Mouse (Mus musculus): ENCODE data around the gene Camta1. TPM values are rescaled to one million over a fixed set of nuclear protein-coding genes. Genes with fewer than 3 reads are reported as not detected.

The Camta1 gene
- polyA plus RNA-seq, 1 experiment = 26.3 TPM

DNA sequence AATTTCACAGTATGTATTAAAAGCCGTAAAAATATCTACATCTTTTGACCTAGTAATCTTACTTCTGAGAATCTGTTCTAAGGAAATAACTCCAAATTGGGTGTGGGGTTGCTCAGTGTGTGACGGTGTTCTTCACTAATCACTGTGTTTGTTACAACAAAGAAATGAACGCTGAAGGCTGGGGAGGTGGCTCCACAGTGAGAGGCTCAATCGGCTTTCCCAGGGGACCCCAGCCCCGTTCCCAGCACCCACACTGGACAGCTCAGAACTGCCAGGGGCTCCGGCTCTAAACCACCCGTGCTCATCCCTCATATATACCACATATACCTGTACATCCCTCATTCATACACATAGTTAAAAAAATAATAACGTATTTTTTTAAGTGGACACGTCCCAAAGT is 1.8 kb upstream of the Camta1 start:
- H3K27ac ChIP-seq (ENCODE audit: insufficient read depth, low read depth, low read length) = no peak overlapping the region
- H3K4me3 ChIP-seq (ENCODE audit: insufficient read depth, low read length) = peak overlapping the region; percentile 74; the same call in 1 of the 2 replicates
- TF ChIP-seq CTCF (IDR thresholded peaks at IDR 0.05; ENCODE audit: low read depth, low read length) (no peak), POLR2A (IDR thresholded peaks at IDR 0.05; ENCODE audit: borderline replicate concordance, low read depth, low read length) (no peak)
- peaks cover 19% of the 10 kb centered on the region for H3K4me1 ChIP-seq (ENCODE audit: control insufficient read depth, insufficient read depth, low read length)

DNA sequence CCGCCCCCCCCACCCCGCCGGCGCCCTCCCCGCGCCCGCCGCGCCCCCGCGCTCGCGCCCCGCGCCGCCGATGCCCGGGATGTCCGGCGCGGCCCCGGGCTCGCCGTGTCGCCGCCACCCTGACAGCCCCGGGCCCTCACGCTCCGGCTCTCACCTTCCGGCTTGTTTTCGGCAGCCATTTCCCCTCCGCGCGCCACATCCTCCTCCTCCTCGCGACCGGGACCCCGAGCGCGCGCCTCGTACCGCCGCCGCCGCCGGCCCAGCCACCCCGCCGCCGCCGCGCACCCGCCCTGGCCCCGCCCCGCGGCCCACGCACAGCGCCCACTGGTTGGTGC is 238 bp downstream of the Camta1 start:
- Histone ChIP-seq H3K4me3 (ENCODE audit: insufficient read depth, low read length) (peak overlapping the region; percentile 80), H3K4me1 (ENCODE audit: control insufficient read depth, insufficient read depth, low read length) (peaks cover 23% of the 10 kb centered on the region), H3K27ac (ENCODE audit: insufficient read depth, low read depth, low read length) (no peak overlapping the region)
- TF ChIP-seq POLR2A (IDR thresholded peaks at IDR 0.05; ENCODE audit: borderline replicate concordance, low read depth, low read length) (no peak), CTCF (IDR thresholded peaks at IDR 0.05; ENCODE audit: low read depth, low read length) (no peak)

DNA sequence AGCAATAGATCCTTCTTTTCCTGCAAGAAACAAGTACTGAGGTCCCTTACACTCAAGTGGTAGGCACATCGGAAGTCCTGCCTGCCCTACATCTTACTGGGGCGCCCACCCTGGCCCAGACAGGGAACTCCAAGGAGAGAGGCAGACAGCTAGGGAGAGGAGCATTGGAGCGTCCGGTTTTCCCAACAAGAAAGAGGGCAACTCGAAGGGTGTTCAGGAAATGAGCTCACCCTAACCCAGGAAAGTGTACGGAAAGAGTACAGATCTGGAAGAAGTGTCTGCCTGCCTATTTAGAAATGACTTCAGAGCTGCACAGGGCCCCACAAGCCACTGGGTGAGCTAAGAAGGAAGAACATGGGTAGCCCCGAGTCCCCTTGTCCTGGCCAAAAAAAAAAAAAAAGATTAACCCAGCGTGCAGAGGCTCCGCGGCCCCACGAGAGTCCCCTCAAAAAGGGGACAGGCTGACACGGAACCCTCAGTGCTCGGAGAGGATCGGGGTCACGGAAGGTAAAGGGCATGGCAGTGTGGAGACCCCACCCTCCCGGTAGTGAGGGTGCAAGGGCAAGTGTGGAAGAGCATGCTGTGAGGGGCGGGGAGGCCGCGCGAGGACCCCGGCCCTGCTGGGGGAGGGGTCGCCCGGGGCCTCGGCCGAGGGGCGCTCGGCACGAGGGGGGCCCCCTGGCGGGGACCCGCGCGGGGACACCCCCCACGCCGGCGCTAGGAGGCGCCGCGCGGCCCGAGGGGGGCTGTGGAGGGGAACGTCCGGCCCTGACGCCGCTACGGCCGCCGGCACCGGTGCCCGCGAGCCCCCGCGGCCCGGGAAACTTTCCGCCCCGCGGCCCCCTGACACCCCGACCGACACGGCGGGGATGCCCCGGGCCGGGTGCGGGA is 990 bp downstream of the Camta1 start:
- H3K4me1 ChIP-seq (ENCODE audit: control insufficient read depth, insufficient read depth, low read length) = peaks cover 23% of the 10 kb centered on the region
- H3K4me3 ChIP-seq (ENCODE audit: insufficient read depth, low read length) = peak overlapping the region; percentile 84
- H3K27ac ChIP-seq (ENCODE audit: insufficient read depth, low read depth, low read length) = peak overlapping the region; percentile 69

DNA sequence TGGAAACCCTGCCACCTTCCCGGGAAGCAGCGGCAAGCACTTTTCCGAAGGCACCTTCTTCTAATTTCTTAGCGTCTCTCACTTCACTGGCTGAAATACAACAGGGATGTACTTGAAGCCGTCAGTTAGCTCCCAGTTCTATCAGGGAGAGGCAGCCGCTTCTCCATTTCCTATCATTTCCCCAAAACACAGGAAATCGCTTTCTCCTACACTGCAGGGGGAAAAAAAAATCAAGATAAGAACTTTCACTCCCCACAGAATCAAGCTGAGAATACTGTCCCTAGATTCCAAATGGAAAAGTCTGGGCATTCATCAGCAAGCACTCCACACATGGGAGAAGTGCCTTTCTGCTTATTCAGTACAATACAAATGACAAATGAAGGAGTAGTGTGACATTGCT is 2.4 kb downstream of the Camta1 start:
- peak overlapping the region; percentile 26; the same call in 1 of the 2 replicates for H3K27ac ChIP-seq (ENCODE audit: insufficient read depth, low read depth, low read length)
- H3K4me3 ChIP-seq (ENCODE audit: insufficient read depth, low read length) = peak overlapping the region; percentile 26
- TF ChIP-seq CTCF (IDR thresholded peaks at IDR 0.05; ENCODE audit: low read depth, low read length) (no peak), POLR2A (IDR thresholded peaks at IDR 0.05; ENCODE audit: borderline replicate concordance, low read depth, low read length) (no peak)
- H3K4me1 ChIP-seq (ENCODE audit: control insufficient read depth, insufficient read depth, low read length) = peaks cover 23% of the 10 kb centered on the region

More for the DNA sequence above, 990 bp downstream of the Camta1 start:
- TF ChIP-seq POLR2A (IDR thresholded peaks at IDR 0.05; ENCODE audit: borderline replicate concordance, low read depth, low read length) = no peak
- TF ChIP-seq CTCF (IDR thresholded peaks at IDR 0.05; ENCODE audit: low read depth, low read length) = peak; percentile 31; the same call in 1 of the 2 replicates

DNA sequence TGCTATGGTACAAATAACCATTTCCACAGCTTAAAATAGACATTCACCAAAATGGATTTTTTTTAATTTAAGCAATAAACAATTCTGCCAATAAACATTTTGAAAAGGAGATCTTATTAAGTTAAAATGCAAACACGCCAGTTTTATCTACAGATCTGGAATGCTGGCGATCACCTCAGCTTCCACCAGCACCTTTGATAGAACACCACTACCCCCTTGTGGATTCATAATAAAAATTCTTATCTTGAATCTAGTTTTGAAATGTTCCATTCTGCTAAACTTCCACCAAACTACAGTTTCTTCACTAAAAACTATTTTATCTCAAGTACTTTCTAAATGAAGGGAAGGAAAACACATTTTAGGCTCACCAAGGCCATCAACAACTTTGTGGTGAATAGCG is 7.7 kb downstream of the Camta1 start:
- no peak overlapping the region for H3K27ac ChIP-seq (ENCODE audit: insufficient read depth, low read depth, low read length)
- no peak overlapping the region for H3K4me3 ChIP-seq (ENCODE audit: insufficient read depth, low read length)
- peaks cover 12% of the 10 kb centered on the region for H3K4me1 ChIP-seq (ENCODE audit: control insufficient read depth, insufficient read depth, low read length)
- TF ChIP-seq CTCF (IDR thresholded peaks at IDR 0.05; ENCODE audit: low read depth, low read length) (no peak), POLR2A (IDR thresholded peaks at IDR 0.05; ENCODE audit: borderline replicate concordance, low read depth, low read length) (no peak)

DNA sequence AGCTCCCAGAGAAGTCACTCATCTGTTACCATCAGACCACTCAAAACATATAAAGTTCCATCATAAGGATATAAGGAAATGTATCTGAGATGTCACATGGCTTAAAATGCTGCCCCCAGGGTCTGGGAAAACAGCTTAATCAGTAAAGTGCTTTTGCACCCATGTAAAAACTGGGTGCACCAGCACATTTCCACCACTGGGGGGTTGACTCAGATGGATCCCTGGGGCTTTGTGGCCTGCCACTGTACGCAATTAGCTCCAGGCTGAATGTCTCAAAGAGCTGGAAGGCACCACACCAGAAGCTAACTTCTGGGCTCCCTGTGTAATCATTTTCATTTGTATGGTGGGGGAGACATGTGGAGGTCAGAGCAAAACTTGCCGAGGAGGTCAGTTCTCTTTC is 10.5 kb downstream of the Camta1 start:
- TF ChIP-seq CTCF (IDR thresholded peaks at IDR 0.05; ENCODE audit: low read depth, low read length) (peak; percentile 35; the same call in 1 of the 2 replicates), POLR2A (IDR thresholded peaks at IDR 0.05; ENCODE audit: borderline replicate concordance, low read depth, low read length) (no peak)
- Histone ChIP-seq H3K4me3 (ENCODE audit: insufficient read depth, low read length) (no peak overlapping the region), H3K27ac (ENCODE audit: insufficient read depth, low read depth, low read length) (no peak overlapping the region), H3K4me1 (ENCODE audit: control insufficient read depth, insufficient read depth, low read length) (peaks cover 5% of the 10 kb centered on the region; the same call in 1 of the 2 replicates)

DNA sequence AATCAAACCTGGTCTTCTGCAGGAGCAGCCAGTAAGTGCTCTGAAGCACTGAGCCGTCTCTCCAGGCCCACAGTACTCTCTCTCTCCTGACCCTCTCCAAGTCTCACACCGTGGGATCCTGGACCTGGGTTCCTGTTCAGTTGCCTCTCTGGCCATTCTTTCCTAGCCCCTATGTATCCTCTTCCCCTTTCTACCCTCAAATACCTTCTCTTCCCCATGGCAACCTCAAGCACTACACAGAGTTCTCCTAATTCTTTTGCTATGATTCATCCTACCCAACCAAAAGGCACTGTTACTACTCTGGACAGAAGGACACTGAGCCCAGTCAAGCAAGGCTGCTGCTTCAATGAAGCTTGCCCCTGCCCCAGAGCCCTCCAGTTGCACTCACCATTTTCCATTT is 19.1 kb downstream of the Camta1 start:
- TF ChIP-seq CTCF (IDR thresholded peaks at IDR 0.05; ENCODE audit: low read depth, low read length) (no peak), POLR2A (IDR thresholded peaks at IDR 0.05; ENCODE audit: borderline replicate concordance, low read depth, low read length) (no peak)
- Histone ChIP-seq H3K27ac (ENCODE audit: insufficient read depth, low read depth, low read length) (peak overlapping the region; percentile 58), H3K4me1 (ENCODE audit: control insufficient read depth, insufficient read depth, low read length) (peaks cover 47% of the 10 kb centered on the region), H3K4me3 (ENCODE audit: insufficient read depth, low read length) (no peak overlapping the region)

DNA sequence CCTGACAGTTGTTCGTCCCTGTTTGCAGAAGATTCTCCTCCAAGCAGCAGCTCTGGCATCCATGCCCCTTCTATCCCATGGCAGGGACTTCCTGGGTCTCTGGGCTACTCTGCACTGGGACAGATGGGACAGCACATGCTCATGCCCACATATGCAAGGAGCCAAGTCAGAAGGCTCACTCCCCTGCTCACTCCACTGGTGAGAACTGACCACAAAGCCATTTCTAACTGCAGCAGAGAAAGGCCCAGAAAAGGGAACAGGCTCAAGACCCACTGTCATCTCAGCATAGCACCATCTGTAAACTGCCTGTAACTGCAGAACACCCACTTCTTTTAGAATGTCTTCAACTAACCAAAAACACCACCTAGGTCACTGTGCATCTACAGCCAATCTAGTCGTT is 23.2 kb downstream of the Camta1 start:
- Histone ChIP-seq H3K4me3 (ENCODE audit: insufficient read depth, low read length) (no peak overlapping the region), H3K27ac (ENCODE audit: insufficient read depth, low read depth, low read length) (no peak overlapping the region), H3K4me1 (ENCODE audit: control insufficient read depth, insufficient read depth, low read length) (peaks cover 49% of the 10 kb centered on the region)
- TF ChIP-seq CTCF (IDR thresholded peaks at IDR 0.05; ENCODE audit: low read depth, low read length) = no peak
- TF ChIP-seq POLR2A (IDR thresholded peaks at IDR 0.05; ENCODE audit: borderline replicate concordance, low read depth, low read length) = no peak

DNA sequence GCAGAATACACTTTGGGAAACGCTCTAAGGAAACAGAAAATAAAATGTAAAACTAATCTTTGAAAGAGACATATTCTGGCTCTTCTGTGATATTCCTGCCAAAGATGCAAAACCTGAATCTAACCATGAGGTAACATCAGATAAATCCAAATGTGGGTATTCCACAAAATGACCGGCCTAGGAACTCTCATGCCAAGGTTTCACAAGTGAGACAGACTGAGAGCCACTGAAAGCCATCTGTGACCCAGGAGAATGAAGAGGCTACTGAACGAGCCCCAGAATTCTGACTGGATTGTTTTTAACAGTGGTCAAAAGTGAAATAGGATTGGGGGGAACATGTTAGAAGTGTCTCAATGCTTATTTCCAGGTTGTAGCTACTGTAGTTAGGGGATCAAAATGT is 25.8 kb downstream of the Camta1 start:
- no peak overlapping the region for H3K4me3 ChIP-seq (ENCODE audit: insufficient read depth, low read length)
- peaks cover 23% of the 10 kb centered on the region for H3K4me1 ChIP-seq (ENCODE audit: control insufficient read depth, insufficient read depth, low read length)
- H3K27ac ChIP-seq (ENCODE audit: insufficient read depth, low read depth, low read length) = no peak overlapping the region
- TF ChIP-seq POLR2A (IDR thresholded peaks at IDR 0.05; ENCODE audit: borderline replicate concordance, low read depth, low read length) = no peak
- no peak for TF ChIP-seq CTCF (IDR thresholded peaks at IDR 0.05; ENCODE audit: low read depth, low read length)

DNA sequence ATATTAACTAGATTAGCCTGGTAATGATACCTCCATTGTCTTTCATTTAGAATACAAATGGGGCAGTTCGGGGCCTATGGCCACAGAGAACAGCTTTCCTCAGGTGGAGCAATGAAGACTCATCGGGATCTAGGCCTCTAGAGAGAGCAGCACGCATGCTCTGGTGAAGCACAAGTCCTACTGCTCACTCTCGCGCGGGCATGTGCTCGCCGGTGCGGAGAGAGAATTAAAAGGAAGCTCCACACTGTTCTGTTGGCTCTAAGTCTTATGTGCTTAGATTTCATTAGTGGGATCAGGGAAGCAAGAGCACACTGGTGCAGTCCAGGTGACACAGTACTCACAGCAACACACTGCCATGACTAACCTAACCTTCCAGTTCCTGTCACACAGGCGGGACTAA is 27.1 kb downstream of the Camta1 start:
- Histone ChIP-seq H3K4me3 (ENCODE audit: insufficient read depth, low read length) (no peak overlapping the region), H3K27ac (ENCODE audit: insufficient read depth, low read depth, low read length) (no peak overlapping the region), H3K4me1 (ENCODE audit: control insufficient read depth, insufficient read depth, low read length) (peaks cover 20% of the 10 kb centered on the region)
- no peak for TF ChIP-seq CTCF (IDR thresholded peaks at IDR 0.05; ENCODE audit: low read depth, low read length)
- TF ChIP-seq POLR2A (IDR thresholded peaks at IDR 0.05; ENCODE audit: borderline replicate concordance, low read depth, low read length) = no peak

All from bone marrow macrophage, adult 2 months (primary cell).